Mouse (Mus musculus): Measurements from ENCODE around the gene Mrpl24. TPM values are rescaled to one million over a fixed set of nuclear protein-coding genes. Genes with fewer than 3 reads are reported as not detected.

The Mrpl24 gene
- polyA plus RNA-seq, 2 experiments = 37.9 to 50.1 TPM

DNA sequence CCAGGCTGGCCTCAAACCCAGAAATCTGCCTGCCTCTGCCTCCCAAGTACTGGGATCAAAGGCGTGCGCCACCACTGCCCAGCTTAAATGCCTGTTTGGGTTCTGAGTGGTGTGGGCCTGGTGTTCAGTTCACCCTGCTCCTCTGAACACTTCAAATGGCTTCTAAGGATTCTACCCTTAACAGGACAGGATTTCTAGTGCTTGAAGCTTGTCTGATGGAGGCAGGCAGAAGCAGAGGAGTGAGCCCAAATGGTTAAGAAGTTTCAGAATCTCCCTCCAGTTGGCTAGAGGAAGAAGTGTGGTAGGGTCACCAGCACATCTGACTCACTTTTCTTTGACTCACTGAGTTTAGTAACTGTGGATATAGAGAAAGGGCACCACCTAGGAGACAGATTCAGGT lies 9.9 kb upstream of the Mrpl24 start:
- H3K9ac ChIP-seq (replicated peaks) = peak overlapping the region; percentile 100
- H3K4me3 ChIP-seq (ENCODE audit: insufficient read depth in 1 of 2, low read depth in 2 of 2, low read length in 2 of 2) = peak overlapping the region; percentile 97 to 100; a peak in 3 of 4 replicates
- peaks cover 20% of the 10 kb centered on the region for H3K36me3 ChIP-seq (replicated peaks; ENCODE audit: control insufficient read depth, insufficient read depth, low read depth)

DNA sequence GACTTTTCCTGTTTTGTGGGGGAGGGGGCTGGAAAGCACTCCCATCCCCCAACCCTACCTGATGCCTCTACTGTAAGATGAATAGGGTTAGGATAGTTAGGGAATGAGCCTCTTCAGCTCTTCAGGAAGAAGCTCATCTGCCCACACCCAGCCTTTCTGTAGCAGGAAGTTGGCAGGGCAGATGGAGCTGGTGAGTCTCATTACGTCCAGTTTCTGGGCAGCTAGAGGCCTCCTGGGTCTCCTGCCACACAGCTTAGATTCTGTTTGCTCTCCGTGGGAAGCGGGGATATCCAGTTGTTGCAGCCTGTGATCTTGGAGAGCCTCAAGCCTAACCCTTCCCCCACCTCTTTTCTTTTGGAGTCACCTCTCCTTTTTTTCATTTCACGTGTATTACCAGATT lies 9.4 kb upstream of the Mrpl24 start:
- peak overlapping the region; percentile 89 for H3K27ac ChIP-seq
- TF ChIP-seq EP300 (IDR thresholded peaks at IDR 0.05; ENCODE audit: low read depth) = no peak
- no peaks in the 10 kb centered on the region for H3K27me3 ChIP-seq (ENCODE audit: control insufficient read depth, insufficient read depth, low read length)
- DNase-seq (ENCODE audit: low read depth in 3 of 3, low spot score in 3 of 3) (no peak), ATAC-seq (ENCODE audit: insufficient read depth) (no peak)
- no peaks in the 10 kb centered on the region for H3K9me3 ChIP-seq (ENCODE audit: control insufficient read depth, low read length)
- peak overlapping the region; percentile 100 for H3K9ac ChIP-seq (replicated peaks)
- H3K36me3 ChIP-seq (replicated peaks; ENCODE audit: control insufficient read depth, insufficient read depth, low read depth) = peaks cover 25% of the 10 kb centered on the region
- peak overlapping the region; percentile 36 to 100 for H3K4me3 ChIP-seq (ENCODE audit: insufficient read depth in 1 of 2, low read depth in 2 of 2, low read length in 2 of 2)
- peaks cover 51 to 58% of the 10 kb centered on the region in 2 experiments for H3K4me1 ChIP-seq (replicated peaks; ENCODE audit: control insufficient read depth in 2 of 2, insufficient read depth in 2 of 2, low read length in 1 of 2)
- H3K4me2 ChIP-seq (ENCODE audit: low read depth) = peak overlapping the region; percentile 91
- 12% methylated on average over 4 of the region's 4 CpGs for WGBS (ENCODE audit: insufficient replicate concordance)

More for the DNA sequence above, 9.9 kb upstream of the Mrpl24 start:
- H3K4me1 ChIP-seq (replicated peaks; ENCODE audit: control insufficient read depth in 2 of 2, insufficient read depth in 2 of 2, low read length in 1 of 2) = peaks cover 51 to 60% of the 10 kb centered on the region in 2 experiments
- TF ChIP-seq CTCF (IDR thresholded peaks at IDR 0.05; ENCODE audit: low read depth) = no peak
- TF ChIP-seq EP300 (IDR thresholded peaks at IDR 0.05; ENCODE audit: low read depth) = no peak
- WGBS (ENCODE audit: insufficient replicate concordance) = 57% methylated on average over 2 of the region's 2 CpGs
- no peaks in the 10 kb centered on the region for H3K27me3 ChIP-seq (ENCODE audit: control insufficient read depth, insufficient read depth, low read length)
- peak overlapping the region; percentile 89 for H3K27ac ChIP-seq
- H3K9me3 ChIP-seq (ENCODE audit: control insufficient read depth, low read length) = no peaks in the 10 kb centered on the region
- DNase-seq (ENCODE audit: low read depth in 3 of 3, low spot score in 3 of 3) = no peak
- no peak for ATAC-seq (ENCODE audit: insufficient read depth)
- peak overlapping the region; percentile 91 for H3K4me2 ChIP-seq (ENCODE audit: low read depth)

DNA sequence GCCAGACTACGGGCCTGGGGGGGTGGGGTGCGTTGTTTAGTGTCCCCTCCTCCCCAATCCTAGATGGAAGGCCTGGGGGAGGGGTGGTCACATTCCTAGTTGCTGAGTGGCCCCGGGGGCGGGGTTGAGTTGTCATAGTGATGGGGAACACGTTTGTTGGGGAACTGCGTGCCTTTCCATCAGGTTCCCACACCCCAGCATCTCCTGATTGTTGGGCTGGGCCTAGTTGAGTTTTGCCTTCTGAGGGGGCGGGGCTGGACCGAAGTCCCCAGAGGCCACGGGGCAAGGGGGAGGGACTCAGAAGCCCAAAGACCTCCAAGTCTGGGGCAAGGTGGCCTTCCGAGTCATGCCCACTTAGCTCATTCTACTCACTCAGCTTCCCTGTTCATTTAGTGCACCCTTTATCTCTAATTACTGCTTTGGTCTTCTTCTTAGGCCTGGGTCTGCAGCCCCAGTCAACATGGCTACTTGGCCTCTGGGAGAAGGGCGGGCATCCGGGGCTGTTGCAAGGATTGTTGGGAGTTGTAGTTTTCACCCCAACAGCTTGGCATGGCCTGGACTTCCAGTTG lies 8.6 kb upstream of the Mrpl24 start:
- Histone ChIP-seq H3K4me1 (replicated peaks; ENCODE audit: control insufficient read depth in 2 of 2, insufficient read depth in 2 of 2, low read length in 1 of 2) (peaks cover 51 to 54% of the 10 kb centered on the region in 2 experiments), H3K4me2 (ENCODE audit: low read depth) (peak overlapping the region; percentile 91), H3K9ac (replicated peaks) (peak overlapping the region; percentile 44), H3K27me3 (ENCODE audit: control insufficient read depth, insufficient read depth, low read length) (no peaks in the 10 kb centered on the region), H3K4me3 (ENCODE audit: insufficient read depth in 1 of 2, low read depth in 2 of 2, low read length in 2 of 2) (peak overlapping the region; percentile 52 to 100), H3K36me3 (replicated peaks; ENCODE audit: control insufficient read depth, insufficient read depth, low read depth) (peaks cover 33% of the 10 kb centered on the region), H3K27ac (peak overlapping the region; percentile 89), H3K9me3 (ENCODE audit: control insufficient read depth, low read length) (no peaks in the 10 kb centered on the region)
- ATAC-seq (ENCODE audit: insufficient read depth) (peak; percentile 5; the same call in 1 of the 2 replicates), DNase-seq (ENCODE audit: low read depth in 3 of 3, low spot score in 3 of 3) (peak in 1 of 3 experiments; percentile 47)
- TF ChIP-seq EP300 (IDR thresholded peaks at IDR 0.05; ENCODE audit: low read depth) (no peak), CTCF (IDR thresholded peaks at IDR 0.05; ENCODE audit: low read depth) (no peak)
- WGBS (ENCODE audit: insufficient replicate concordance) = 14% methylated on average over 12 of the region's 12 CpGs

DNA sequence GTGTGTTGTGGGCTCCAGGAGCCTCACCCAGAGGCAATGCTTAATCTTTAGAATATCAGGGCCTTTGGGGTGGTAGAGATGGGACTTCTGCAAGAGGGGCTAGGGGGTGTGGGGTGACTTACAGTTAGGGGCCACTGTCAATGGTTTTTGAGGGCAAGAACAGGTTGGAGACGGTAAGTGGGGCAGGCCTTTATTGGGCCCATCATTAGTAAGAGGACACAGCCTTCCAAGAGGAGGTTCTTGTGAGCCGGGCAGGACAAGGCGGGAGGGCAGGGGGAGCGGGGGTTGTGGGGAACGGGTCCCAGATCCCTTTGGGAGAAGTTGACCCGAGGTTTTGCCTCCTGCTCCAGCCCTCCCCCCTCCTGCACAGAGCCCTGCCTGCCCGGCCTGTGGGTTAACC lies 5.8 kb upstream of the Mrpl24 start:
- ATAC-seq (ENCODE audit: insufficient read depth) (no peak), DNase-seq (ENCODE audit: low read depth in 3 of 3, low spot score in 3 of 3) (no peak)
- Histone ChIP-seq H3K4me1 (replicated peaks; ENCODE audit: control insufficient read depth in 2 of 2, insufficient read depth in 2 of 2, low read length in 1 of 2) (peaks cover 42 to 44% of the 10 kb centered on the region in 2 experiments), H3K9me3 (ENCODE audit: control insufficient read depth, low read length) (no peaks in the 10 kb centered on the region), H3K36me3 (replicated peaks; ENCODE audit: control insufficient read depth, insufficient read depth, low read depth) (peaks cover 54% of the 10 kb centered on the region), H3K9ac (replicated peaks) (0 out of 2 replicates have a peak overlapping the region, but pooled peaks have one; percentile 27), H3K27me3 (ENCODE audit: control insufficient read depth, insufficient read depth, low read length) (no peaks in the 10 kb centered on the region), H3K4me3 (ENCODE audit: insufficient read depth in 1 of 2, low read depth in 2 of 2, low read length in 2 of 2) (no peak overlapping the region), H3K27ac (peak overlapping the region; percentile 52), H3K4me2 (ENCODE audit: low read depth) (0 out of 2 replicates have a peak overlapping the region, but pooled peaks have one; percentile 20)
- 65% methylated on average over 7 of the region's 7 CpGs for WGBS (ENCODE audit: insufficient replicate concordance)
- TF ChIP-seq EP300 (IDR thresholded peaks at IDR 0.05; ENCODE audit: low read depth) (no peak), CTCF (IDR thresholded peaks at IDR 0.05; ENCODE audit: low read depth) (no peak)

DNA sequence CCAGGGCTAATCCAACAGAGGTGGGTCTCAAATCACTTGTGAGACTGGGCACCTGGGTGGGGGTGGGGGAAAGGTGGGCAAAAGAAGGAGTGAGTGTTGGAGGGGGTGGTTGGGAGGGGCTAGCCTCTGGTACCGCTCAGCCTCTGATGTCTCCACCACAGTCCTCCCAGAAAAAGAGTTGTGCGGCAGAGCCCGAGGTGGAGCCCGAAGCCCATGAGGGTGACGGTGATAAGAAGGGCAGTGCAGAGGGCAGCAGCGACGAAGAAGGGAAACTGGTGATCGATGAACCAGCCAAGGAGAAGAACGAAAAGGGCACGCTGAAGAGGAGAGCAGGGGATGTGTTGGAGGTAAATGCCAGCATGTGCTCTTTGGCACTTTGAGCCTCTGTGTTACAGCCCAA lies 5.4 kb upstream of the Mrpl24 start:
- WGBS (ENCODE audit: insufficient replicate concordance) = 61% methylated on average over 10 of the region's 10 CpGs
- no peak for TF ChIP-seq CTCF (IDR thresholded peaks at IDR 0.05; ENCODE audit: low read depth)
- TF ChIP-seq EP300 (IDR thresholded peaks at IDR 0.05; ENCODE audit: low read depth) = no peak
- DNase-seq (ENCODE audit: low read depth in 3 of 3, low spot score in 3 of 3) (no peak), ATAC-seq (ENCODE audit: insufficient read depth) (peak; percentile 35; the same call in 1 of the 2 replicates)
- Histone ChIP-seq H3K4me2 (ENCODE audit: low read depth) (0 out of 2 replicates have a peak overlapping the region, but pooled peaks have one; percentile 20), H3K9me3 (ENCODE audit: control insufficient read depth, low read length) (no peaks in the 10 kb centered on the region), H3K9ac (replicated peaks) (no peak overlapping the region), H3K36me3 (replicated peaks; ENCODE audit: control insufficient read depth, insufficient read depth, low read depth) (peaks cover 54% of the 10 kb centered on the region), H3K27ac (peak overlapping the region; percentile 52), H3K4me3 (ENCODE audit: insufficient read depth in 1 of 2, low read depth in 2 of 2, low read length in 2 of 2) (no peak overlapping the region), H3K4me1 (replicated peaks; ENCODE audit: control insufficient read depth in 2 of 2, insufficient read depth in 2 of 2, low read length in 1 of 2) (peaks cover 41 to 43% of the 10 kb centered on the region in 2 experiments), H3K27me3 (ENCODE audit: control insufficient read depth, insufficient read depth, low read length) (no peaks in the 10 kb centered on the region)
